Mouse (Mus musculus) MEL (cell line): ENCODE results near the gene 1700088E04Rik. TPM values are rescaled to one million over a fixed set of nuclear protein-coding genes. Genes with fewer than 3 reads are reported as not detected.

ENCODE experiments used
- DNase-seq: peaks from one replicate; pipeline ENCODE4 v3.0.0; 2011; ENCODE audit warnings: low read depth, low spot score
- H3K27ac ChIP-seq: 2 replicates; pipeline ENCODE4 v1.5.1; 2012; ENCODE audit warnings: low read depth, mild to moderate bottlenecking, control low read depth, low read length, moderate library complexity; ENCODE audit not compliant: control insufficient read depth
- H3K27me3 ChIP-seq, 2 experiments: fragments of 150-350 bp in 1 of 2; sonication (generic) in 1 of 2; 2 replicates each; pipeline ENCODE4 v1.6.1; 2012; ENCODE audit warnings: low read length in 2 of 2, mild to moderate bottlenecking in 2 of 2, improper control_type of control experiment in 1 of 2, moderate library complexity in 1 of 2; ENCODE audit not compliant: insufficient read depth in 2 of 2, control insufficient read depth in 1 of 2
- H3K36me3 ChIP-seq, 2 experiments: 2 replicates each; pipeline ENCODE4 v1.6.1; 2012 to 2014; ENCODE audit warnings: low read length in 2 of 2, improper control_type of control experiment in 1 of 2, inconsistent platforms in 1 of 2, mild to moderate bottlenecking in 1 of 2; ENCODE audit not compliant: insufficient read depth in 2 of 2, control insufficient read depth in 1 of 2
- H3K4me1 ChIP-seq, 2 experiments: fragments of 150-350 bp in 1 of 2; sonication (generic) in 1 of 2; 2 replicates each; pipeline ENCODE4 v1.6.1; 2012; ENCODE audit warnings: low read length in 2 of 2, improper control_type of control experiment in 1 of 2, mild to moderate bottlenecking in 1 of 2; ENCODE audit not compliant: insufficient read depth in 2 of 2, control insufficient read depth in 1 of 2
- H3K4me3 ChIP-seq, 2 experiments: fragments of 150-350 bp in 1 of 2; sonication (generic) in 1 of 2; 2 replicates each; pipeline ENCODE4 v1.5.1; 2012; ENCODE audit warnings: low read depth in 2 of 2, low read length in 2 of 2, mild to moderate bottlenecking in 2 of 2, moderate library complexity in 2 of 2, control low read depth in 1 of 2, improper control_type of control experiment in 1 of 2; ENCODE audit not compliant: control insufficient read depth in 1 of 2, insufficient read depth in 1 of 2
- H3K79me2 ChIP-seq: 2 replicates; pipeline ENCODE4 v1.6.1; 2012; ENCODE audit warnings: mild to moderate bottlenecking, low read length, moderate library complexity; ENCODE audit not compliant: control insufficient read depth, poor library complexity, insufficient read depth
- H3K9ac ChIP-seq: 2 replicates; pipeline ENCODE4 v1.6.1; 2012; ENCODE audit warnings: low read depth, mild to moderate bottlenecking, control low read depth, low read length, moderate library complexity; ENCODE audit not compliant: control insufficient read depth, poor library complexity, severe bottlenecking
- H3K9me3 ChIP-seq: fragments of 150-350 bp; sonication (generic); replicated peaks from 2 replicates; pipeline ENCODE4 v1.6.1; 2012; ENCODE audit warnings: mild to moderate bottlenecking, low read length, improper control_type of control experiment, moderate library complexity; ENCODE audit not compliant: insufficient read depth
- CHD1 ChIP-seq: IDR thresholded peaks from 2 replicates; pipeline ENCODE4 v1.6.1; 2012; ENCODE audit warnings: low read depth, mild to moderate bottlenecking, inconsistent platforms, low read length, improper control_type of control experiment
- ELF1 ChIP-seq: IDR thresholded peaks from 2 replicates; pipeline ENCODE4 v1.6.1; 2014; ENCODE audit warnings: low read depth, mild to moderate bottlenecking, inconsistent platforms, low read length, improper control_type of control experiment, moderate library complexity
- HCFC1 ChIP-seq: IDR thresholded peaks from 2 replicates; pipeline ENCODE4 v1.6.1; 2012; ENCODE audit warnings: low read depth, mild to moderate bottlenecking, inconsistent platforms, low read length, improper control_type of control experiment, moderate library complexity
- MAFK ChIP-seq: IDR thresholded peaks from 2 replicates; pipeline ENCODE4 v1.6.1; 2011; ENCODE audit warnings: low read depth, mild to moderate bottlenecking, low read length, improper control_type of control experiment, borderline replicate concordance
- MAX ChIP-seq: IDR thresholded peaks from 2 replicates; pipeline ENCODE4 v1.6.1; 2011; ENCODE audit warnings: low read length, improper control_type of control experiment
- MEF2A ChIP-seq: IDR thresholded peaks from 2 replicates; pipeline ENCODE4 v1.6.1; 2014; ENCODE audit warnings: low read depth, mild to moderate bottlenecking, inconsistent platforms, low read length, improper control_type of control experiment; ENCODE audit not compliant: poor library complexity, insufficient replicate concordance, severe bottlenecking; ENCODE audit errors: extremely low read depth
- MXI1 ChIP-seq: IDR thresholded peaks from 2 replicates; pipeline ENCODE4 v1.6.1; 2011; ENCODE audit warnings: mild to moderate bottlenecking, low read depth, low read length, improper control_type of control experiment
- NELFE ChIP-seq: IDR thresholded peaks from 2 replicates; pipeline ENCODE4 v1.6.1; 2011; ENCODE audit warnings: low read depth, low read length, improper control_type of control experiment
- NRF1 ChIP-seq: IDR thresholded peaks from 2 replicates; pipeline ENCODE4 v1.6.1; 2014; ENCODE audit warnings: low read depth, mild to moderate bottlenecking, inconsistent platforms, low read length, improper control_type of control experiment, moderate library complexity; ENCODE audit not compliant: poor library complexity, insufficient read depth, severe bottlenecking
- polyA plus RNA-seq, 2 experiments: library from polyadenylated mRNA; stranded (reverse) in 1 of 2; unstranded in 1 of 2; fragments of >175 nt in 1 of 2; fragments of >200 nt in 1 of 2; gene quantifications; 2 replicates each; pipeline versions ENCODE4 v1.2.1 to v1.2.4; 2012; ENCODE audit warnings: low replicate concordance in 2 of 2, low read depth in 1 of 2; ENCODE audit not compliant: insufficient read length in 2 of 2, insufficient read depth in 1 of 2, missing spikeins in 1 of 2
- total RNA-seq: library from RNA; depleted of rRNA; stranded (reverse); fragments of 300-350 nt; gene quantifications from 2 replicates; pipeline ENCODE4 v1.2.3, GENCODE M21; 2012

1700088E04Rik gene
- total and polyA plus RNA-seq, 3 experiments: 4.9 to 9.3 TPM; not detected in 1

DNA sequence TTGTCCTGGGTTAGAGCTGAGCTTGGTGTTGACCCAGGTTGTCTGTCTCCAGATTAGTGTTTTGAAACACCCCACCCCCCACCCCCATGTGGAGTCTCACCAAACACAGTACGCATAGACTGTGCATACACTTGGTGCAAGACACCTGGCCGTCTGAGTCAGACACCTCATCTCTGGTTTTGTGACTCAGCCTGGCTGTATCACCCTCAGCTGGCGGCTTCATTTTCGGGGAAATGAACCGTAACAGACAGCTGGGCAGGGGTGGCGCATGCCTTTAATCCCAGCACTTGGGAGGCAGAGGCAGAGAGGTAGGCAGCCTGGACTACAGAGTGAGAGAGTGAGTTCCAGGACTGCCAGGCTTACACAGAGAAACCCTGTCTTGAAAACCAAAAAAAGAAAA, 35.9 kb upstream of the 1700088E04Rik start:
- Histone ChIP-seq H3K9me3 (no peaks in the 10 kb centered on the region), H3K36me3 (0 out of 4 replicates have a peak, but pooled peaks cover 0 to 2% of the 10 kb centered on the region in 2 experiments), H3K9ac (no peak overlapping the region), H3K4me1 (no peaks in the 10 kb centered on the region; a peak in 1 of 4 replicates), H3K79me2 (no peaks in the 10 kb centered on the region), H3K4me3 (no peak overlapping the region), H3K27ac (no peak overlapping the region), H3K27me3 (peaks cover 11 to 17% of the 10 kb centered on the region in 2 experiments)
- TF ChIP-seq MEF2A (no peak), MXI1 (no peak), MAFK (no peak)
- DNase-seq: no peak

DNA sequence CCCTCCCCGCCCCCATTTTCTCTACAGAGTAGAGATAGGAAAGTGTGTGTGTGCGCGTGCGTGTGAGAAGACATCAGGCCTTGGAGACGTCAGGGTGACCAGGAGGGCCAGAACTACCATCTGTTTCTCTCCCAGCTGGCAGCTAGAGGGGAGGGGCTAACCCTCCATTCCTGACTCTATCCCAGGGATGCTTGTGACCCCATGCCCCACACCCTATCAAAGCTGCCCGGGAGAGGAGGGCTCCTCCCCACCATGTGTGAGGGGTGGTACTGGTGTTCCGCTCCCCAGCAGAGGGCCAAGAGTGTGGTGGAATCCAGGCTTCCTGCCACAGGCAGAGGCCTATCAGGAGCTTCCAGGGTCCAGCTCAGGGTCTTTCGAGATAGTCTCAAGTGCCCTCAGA, 25.7 kb upstream of the 1700088E04Rik start:
- H3K27me3 ChIP-seq: peaks cover 7 to 16% of the 10 kb centered on the region in 2 experiments
- H3K27ac ChIP-seq: no peak overlapping the region
- no peak for DNase-seq
- no peak overlapping the region for H3K9ac ChIP-seq
- H3K9me3 ChIP-seq: no peaks in the 10 kb centered on the region
- TF ChIP-seq NELFE: no peak
- no peak for TF ChIP-seq MEF2A
- TF ChIP-seq MAX: no peak
- TF ChIP-seq NRF1: no peak
- no peak for TF ChIP-seq ELF1
- TF ChIP-seq HCFC1: no peak
- H3K79me2 ChIP-seq: no peaks in the 10 kb centered on the region
- H3K4me3 ChIP-seq: no peak overlapping the region
- no peaks in the 10 kb centered on the region for H3K36me3 ChIP-seq
- no peaks in the 10 kb centered on the region for H3K4me1 ChIP-seq

DNA sequence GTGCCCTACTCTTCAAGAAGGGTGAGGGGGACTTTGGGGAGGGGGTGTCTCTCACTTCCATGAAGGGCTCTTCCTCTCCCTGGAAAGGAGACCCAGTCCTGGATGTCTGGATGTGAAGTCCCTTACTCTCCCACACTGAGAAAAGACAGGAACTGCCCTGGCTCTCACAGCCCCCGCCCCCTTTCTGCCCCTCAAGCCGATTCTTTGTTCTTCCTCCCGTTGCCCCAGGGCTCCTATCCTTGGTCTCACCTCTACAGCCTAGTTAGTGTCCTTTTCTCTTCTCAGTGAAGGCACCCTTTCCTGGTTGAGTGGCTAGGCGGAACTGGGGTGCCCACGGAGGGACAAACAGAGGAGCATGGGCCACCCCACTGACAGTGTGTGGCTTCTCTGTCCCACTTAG, 24.1 kb upstream of the 1700088E04Rik start, which contains the start of gene Sox10:
Gene Sox10 (minus strand): TSS at position 101 of the 400 bp plus-strand sequence.
- no peak for TF ChIP-seq CHD1
- TF ChIP-seq, all 39 proteins: peak for 0
- H3K79me2 ChIP-seq: no peaks in the 10 kb centered on the region
- no peaks in the 10 kb centered on the region for H3K4me1 ChIP-seq
- DNase-seq: no peak
- peaks cover 4 to 8% of the 10 kb centered on the region in 2 experiments for H3K27me3 ChIP-seq
- H3K9me3 ChIP-seq: no peaks in the 10 kb centered on the region
- no peak within 1 kb of the TSS for H3K9ac ChIP-seq
- H3K4me3 ChIP-seq: no peak within 1 kb of the TSS
- H3K27ac ChIP-seq: no peak within 1 kb of the TSS
- no peaks in the 10 kb centered on the region for H3K36me3 ChIP-seq
